Mouse (Mus musculus) limb, embryonic 12.5 days (tissue): ENCODE data around the gene Shank1. TPM values are rescaled to one million over a fixed set of nuclear protein-coding genes. Genes with fewer than 3 reads are reported as not detected.
A peak's percentile ranks its signal among the peaks of the same experiment; 100 is the strongest.
"Not testable (repeated sequence)": the region's sequence is repeated elsewhere in the genome, so short reads cannot be mapped to it uniquely, and the experiment has no call there.

ENCODE experiments used
- ATAC-seq: fragments of 200-750 bp; cut with Nextera tagmentation; 2 replicates; pipeline ENCODE4 v1.8.0; 2017; ENCODE audit warnings: low read depth, moderate TSS enrichment; ENCODE audit not compliant: insufficient number of reproducible peaks, insufficient read depth, low FRiP score, low TSS enrichment
- H3K27ac ChIP-seq: fragments of 300-500 bp; sonication (generic); 2 replicates; pipeline ENCODE4 v1.5.1; 2016; ENCODE audit warnings: mild to moderate bottlenecking, moderate library complexity
- H3K27me3 ChIP-seq: fragments of 300-500 bp; sonication (generic); 2 replicates; pipeline ENCODE4 v1.6.1; 2016; ENCODE audit warnings: mild to moderate bottlenecking, moderate library complexity
- H3K36me3 ChIP-seq: fragments of 300-500 bp; sonication (generic); 2 replicates; pipeline ENCODE4 v1.6.1; 2016; ENCODE audit warnings: mild to moderate bottlenecking, moderate library complexity
- H3K4me1 ChIP-seq: fragments of 300-500 bp; sonication (generic); replicated peaks from 2 replicates; pipeline ENCODE4 v1.6.1; 2016
- H3K4me2 ChIP-seq: fragments of 300-500 bp; sonication (generic); 2 replicates; pipeline ENCODE4 v1.6.1; 2016; ENCODE audit warnings: mild to moderate bottlenecking, moderate library complexity
- H3K4me3 ChIP-seq: fragments of 300-500 bp; sonication (generic); replicated peaks from 2 replicates; pipeline ENCODE4 v1.5.1; 2016; ENCODE audit warnings: mild to moderate bottlenecking
- H3K9ac ChIP-seq: fragments of 300-500 bp; sonication (generic); replicated peaks from 2 replicates; pipeline ENCODE4 v1.6.1; 2016; ENCODE audit warnings: mild to moderate bottlenecking, moderate library complexity
- H3K9me3 ChIP-seq: fragments of 300-500 bp; sonication (generic); 2 replicates; pipeline ENCODE4 v1.6.1; 2016; ENCODE audit warnings: mild to moderate bottlenecking, moderate library complexity
- WGBS: fragments of 180-500 bp; shearing (Covaris S2); methylation state at CpG from one replicate; pipeline ENCODE4 v1.1.7; 2016; 5-methylcytosine and 5-hydroxymethylcytosine counted together
- polyA plus RNA-seq: library from polyadenylated mRNA; unstranded; fragments of >200 nt; fragmentation: Nextera tagmentation; extraction: Ambion mirVana; gene quantifications from 2 replicates; pipeline ENCODE4 v1.2.1, GENCODE M21; 2016

Gene Shank1
- polyA plus RNA-seq, 1 experiment from 2014 or later: 1.3 TPM

- no peak overlapping the region for H3K9ac ChIP-seq
- WGBS: 70% methylated on average over 10 of the region's 10 CpGs
- H3K27ac ChIP-seq: no peak overlapping the region
- no peaks in the 10 kb centered on the region for H3K36me3 ChIP-seq
- peaks cover 49% of the 10 kb centered on the region for H3K27me3 ChIP-seq
- no peak overlapping the region for H3K4me2 ChIP-seq
- no peak for ATAC-seq
- H3K9me3 ChIP-seq: no peaks in the 10 kb centered on the region
- H3K4me3 ChIP-seq: no peak overlapping the region
- H3K4me1 ChIP-seq: no peaks in the 10 kb centered on the region
These were observed 33.4 kb upstream of the Shank1 start for GRCm38 (mm10) chr7:44276461-44277249.

- Histone ChIP-seq H3K36me3 (no peaks in the 10 kb centered on the region), H3K4me2 (no peak overlapping the region), H3K4me1 (no peaks in the 10 kb centered on the region), H3K9me3 (no peaks in the 10 kb centered on the region), H3K27ac (no peak overlapping the region), H3K27me3 (peaks cover 49% of the 10 kb centered on the region), H3K4me3 (no peak overlapping the region), H3K9ac (no peak overlapping the region)
- 40% methylated on average over 2 of the region's 2 CpGs for WGBS
- no peak for ATAC-seq
These were observed 32.8 kb upstream of the Shank1 start for GRCm38 (mm10) chr7:44277250-44277622.

GRCm38 (mm10) chr7:44280959-44281358, 29.1 kb upstream of the Shank1 start:
- WGBS: 67% methylated on average over 1 of the region's 1 CpGs

GRCm38 (mm10) chr7:44281586-44281985, 28.5 kb upstream of the Shank1 start:
- Histone ChIP-seq H3K27ac (no peak overlapping the region), H3K4me2 (no peak overlapping the region), H3K9me3 (0 out of 2 replicates have a peak, but pooled peaks cover 1% of the 10 kb centered on the region), H3K4me3 (no peak overlapping the region), H3K9ac (no peak overlapping the region), H3K27me3 (peaks cover 11% of the 10 kb centered on the region), H3K36me3 (no peaks in the 10 kb centered on the region), H3K4me1 (no peaks in the 10 kb centered on the region)
- WGBS: 81% methylated on average over 7 of the region's 7 CpGs
- no peak for ATAC-seq

More at GRCm38 (mm10) chr7:44280959-44281358, 29.1 kb upstream of the Shank1 start:
- Histone ChIP-seq H3K9ac (no peak overlapping the region), H3K9me3 (no peaks in the 10 kb centered on the region), H3K27me3 (peaks cover 18% of the 10 kb centered on the region), H3K4me2 (no peak overlapping the region), H3K27ac (no peak overlapping the region), H3K4me3 (no peak overlapping the region), H3K4me1 (no peaks in the 10 kb centered on the region), H3K36me3 (no peaks in the 10 kb centered on the region)
- no peak for ATAC-seq

- no peak for ATAC-seq
- no peak overlapping the region for H3K4me2 ChIP-seq
- H3K36me3 ChIP-seq: no peaks in the 10 kb centered on the region
- WGBS: 82% methylated on average over 7 of the region's 7 CpGs
- no peaks in the 10 kb centered on the region for H3K4me1 ChIP-seq
- H3K9me3 ChIP-seq: 0 out of 2 replicates have a peak, but pooled peaks cover 5% of the 10 kb centered on the region
- no peak overlapping the region for H3K4me3 ChIP-seq
- H3K9ac ChIP-seq: no peak overlapping the region
- H3K27me3 ChIP-seq: 0 out of 2 replicates have a peak, but pooled peaks cover 6% of the 10 kb centered on the region
- H3K27ac ChIP-seq: no peak overlapping the region
These were observed 22.3 kb upstream of the Shank1 start for GRCm38 (mm10) chr7:44287760-44288159.

GRCm38 (mm10) chr7:44290986-44291385, 19.1 kb upstream of the Shank1 start:
- no peak overlapping the region for H3K27ac ChIP-seq

GRCm38 (mm10) chr7:44291418-44291817, 18.6 kb upstream of the Shank1 start:
- no peak overlapping the region for H3K4me3 ChIP-seq
- no peaks in the 10 kb centered on the region for H3K4me1 ChIP-seq
- no peak for ATAC-seq
- 53% methylated on average over 4 of the region's 4 CpGs for WGBS
- H3K9me3 ChIP-seq: 0 out of 2 replicates have a peak, but pooled peaks cover 5% of the 10 kb centered on the region
- no peak overlapping the region for H3K27ac ChIP-seq
- H3K36me3 ChIP-seq: no peaks in the 10 kb centered on the region
- H3K27me3 ChIP-seq: 0 out of 2 replicates have a peak, but pooled peaks cover 5% of the 10 kb centered on the region
- H3K9ac ChIP-seq: no peak overlapping the region
- H3K4me2 ChIP-seq: no peak overlapping the region

More at GRCm38 (mm10) chr7:44290986-44291385, 19.1 kb upstream of the Shank1 start:
- ATAC-seq: no peak
- Histone ChIP-seq H3K27me3 (0 out of 2 replicates have a peak, but pooled peaks cover 2% of the 10 kb centered on the region), H3K9ac (no peak overlapping the region), H3K36me3 (no peaks in the 10 kb centered on the region), H3K4me3 (no peak overlapping the region), H3K4me1 (no peaks in the 10 kb centered on the region), H3K9me3 (0 out of 2 replicates have a peak, but pooled peaks cover 5% of the 10 kb centered on the region), H3K4me2 (no peak overlapping the region)
- 73% methylated on average over 4 of the region's 4 CpGs for WGBS

GRCm38 (mm10) chr7:44297501-44297900, 12.6 kb upstream of the Shank1 start:
- not testable (repeated sequence) for H3K4me1 ChIP-seq, H3K9me3 ChIP-seq, H3K4me3 ChIP-seq, H3K4me2 ChIP-seq, H3K36me3 ChIP-seq, H3K9ac ChIP-seq, H3K27ac ChIP-seq, H3K27me3 ChIP-seq, ATAC-seq
- 83% methylated on average over 2 of the region's 2 CpGs for WGBS

GRCm38 (mm10) chr7:44303346-44304340, 6.4 kb upstream of the Shank1 start:
- peaks cover 35% of the 10 kb centered on the region for H3K4me1 ChIP-seq
- WGBS: 88% methylated on average over 14 of the region's 14 CpGs
- H3K27me3 ChIP-seq: peaks cover 24% of the 10 kb centered on the region; the same call in 1 of the 2 replicates
- peak overlapping the region; percentile 94 for H3K27ac ChIP-seq
- no peaks in the 10 kb centered on the region for H3K9me3 ChIP-seq
- peak overlapping the region; percentile 73 for H3K4me2 ChIP-seq
- peak overlapping the region; percentile 89 for H3K9ac ChIP-seq
- no peaks in the 10 kb centered on the region for H3K36me3 ChIP-seq
- ATAC-seq: no peak
- peak overlapping the region; percentile 67 for H3K4me3 ChIP-seq

- H3K4me1 ChIP-seq: peaks cover 35% of the 10 kb centered on the region
- peak; percentile 18 for ATAC-seq
These were observed 5.6 kb upstream of the Shank1 start for GRCm38 (mm10) chr7:44304463-44304774.

More at GRCm38 (mm10) chr7:44304463-44304774, 5.6 kb upstream of the Shank1 start:
- peak overlapping the region; percentile 89 for H3K9ac ChIP-seq
- H3K9me3 ChIP-seq: no peaks in the 10 kb centered on the region
- no peaks in the 10 kb centered on the region for H3K36me3 ChIP-seq
- H3K27me3 ChIP-seq: peaks cover 31% of the 10 kb centered on the region
- peak overlapping the region; percentile 67 for H3K4me3 ChIP-seq
- H3K4me2 ChIP-seq: peak overlapping the region; percentile 73
- H3K27ac ChIP-seq: peak overlapping the region; percentile 94
- WGBS: under 1% methylated on average over 25 of the region's 25 CpGs
